Mouse (Mus musculus): ENCODE data around the gene Larp4b.

DNA sequence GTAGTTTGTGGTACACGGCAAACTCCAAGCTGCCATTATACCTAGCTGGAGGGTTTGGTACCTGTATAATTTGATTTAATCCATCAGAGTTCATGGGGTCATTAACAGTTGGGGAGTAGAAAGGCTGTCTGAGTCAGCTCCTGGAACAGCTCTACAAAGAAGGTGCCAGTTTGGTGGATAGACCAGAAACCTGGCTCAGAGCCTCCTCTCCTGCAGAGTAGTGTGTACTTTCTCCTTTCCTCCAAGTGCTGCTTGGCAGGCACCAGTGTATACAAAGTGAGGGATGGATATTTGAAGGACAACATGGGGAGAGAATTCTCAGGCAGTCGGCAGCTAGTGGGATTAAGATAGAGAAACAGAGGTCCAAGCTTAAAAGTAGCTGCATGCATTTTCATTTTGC is 29.5 kb upstream of the Larp4b start:
- no peak for TF ChIP-seq CTCF (IDR thresholded peaks at IDR 0.05; ENCODE audit: insufficient read depth, low read depth, low read length)
- TF ChIP-seq POLR2A (IDR thresholded peaks at IDR 0.05; ENCODE audit: insufficient read depth, low read depth, low read length) = no peak

All from olfactory bulb, adult 2 months (tissue).